Mouse (Mus musculus): ENCODE results near the gene Cybrd1.

Cybrd1 gene

DNA sequence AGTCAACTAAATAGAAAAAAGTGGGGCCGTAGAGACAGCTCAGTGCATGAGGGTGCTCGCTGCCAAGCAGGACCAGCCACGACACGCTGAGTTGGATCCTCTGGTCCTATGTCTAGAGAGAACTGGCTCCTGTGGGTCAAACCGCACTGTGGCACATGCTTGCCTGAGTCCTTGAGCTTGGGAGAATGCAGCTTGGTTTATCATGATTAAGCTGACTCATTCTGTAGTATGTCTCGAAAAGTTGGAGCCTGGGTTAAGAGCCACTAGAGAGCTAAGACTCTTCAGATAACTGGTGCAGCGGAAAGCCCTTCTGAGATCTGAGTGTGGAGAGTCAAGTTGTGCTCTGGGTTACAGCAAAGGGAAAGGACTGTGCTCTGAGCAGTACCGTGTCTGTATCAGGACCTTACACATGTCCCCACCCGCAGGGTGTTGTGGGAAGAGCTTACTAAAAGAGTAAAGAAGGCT lies 16.4 kb downstream of the Cybrd1 start:
- no peaks in the 10 kb centered on the region for H3K9me3 ChIP-seq (ENCODE audit: low read length)
- H3K4me1 ChIP-seq (replicated peaks; ENCODE audit: low read depth, low read length), result peaks cover 6% of the 10 kb centered on the region; the same call in 1 of the 2 replicates
- H3K4me3 ChIP-seq (replicated peaks; ENCODE audit: low read length), result no peak overlapping the region
- 0 out of 2 replicates have a peak, but pooled peaks cover 3% of the 10 kb centered on the region for H3K27me3 ChIP-seq (ENCODE audit: insufficient read depth, low read length)
- no peaks in the 10 kb centered on the region for H3K36me3 ChIP-seq (ENCODE audit: insufficient read depth, low read length)
- TF ChIP-seq CTCF (conservative IDR thresholded peaks at IDR 0.05; ENCODE audit: low read length) (no peak), NANOG (IDR thresholded peaks at IDR 0.05; ENCODE audit: borderline replicate concordance, low read length) (no peak), POU5F1 (IDR thresholded peaks at IDR 0.05; ENCODE audit: borderline replicate concordance, low read length) (no peak)

DNA sequence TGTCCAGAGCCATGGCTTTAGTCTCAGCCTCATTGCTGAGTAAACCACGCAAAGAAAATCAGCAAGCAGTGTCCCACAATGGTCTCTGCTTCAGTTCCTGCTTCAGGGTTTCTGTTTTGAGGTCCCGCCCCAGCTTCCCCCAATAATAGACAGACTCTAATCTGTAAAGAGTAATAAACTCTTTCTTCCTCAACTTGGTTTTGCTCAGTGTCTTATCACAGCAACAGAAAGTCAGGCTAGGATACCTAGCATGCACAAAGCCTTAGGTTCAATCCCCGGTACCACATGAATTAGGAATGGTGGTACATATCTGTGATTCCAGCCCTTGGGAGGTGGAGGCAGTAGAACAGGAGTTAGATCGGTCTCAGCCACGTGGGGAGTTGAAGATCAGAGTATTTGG lies 17.1 kb downstream of the Cybrd1 start:
- Histone ChIP-seq H3K4me3 (replicated peaks; ENCODE audit: low read length) (no peak overlapping the region), H3K36me3 (ENCODE audit: insufficient read depth, low read length) (no peaks in the 10 kb centered on the region), H3K9me3 (ENCODE audit: low read length) (no peaks in the 10 kb centered on the region), H3K4me1 (replicated peaks; ENCODE audit: low read depth, low read length) (peaks cover 12% of the 10 kb centered on the region; the same call in 1 of the 2 replicates), H3K27me3 (ENCODE audit: insufficient read depth, low read length) (0 out of 2 replicates have a peak, but pooled peaks cover 3% of the 10 kb centered on the region)
- TF ChIP-seq POU5F1 (IDR thresholded peaks at IDR 0.05; ENCODE audit: borderline replicate concordance, low read length) (no peak), NANOG (IDR thresholded peaks at IDR 0.05; ENCODE audit: borderline replicate concordance, low read length) (no peak), CTCF (conservative IDR thresholded peaks at IDR 0.05; ENCODE audit: low read length) (no peak)

DNA sequence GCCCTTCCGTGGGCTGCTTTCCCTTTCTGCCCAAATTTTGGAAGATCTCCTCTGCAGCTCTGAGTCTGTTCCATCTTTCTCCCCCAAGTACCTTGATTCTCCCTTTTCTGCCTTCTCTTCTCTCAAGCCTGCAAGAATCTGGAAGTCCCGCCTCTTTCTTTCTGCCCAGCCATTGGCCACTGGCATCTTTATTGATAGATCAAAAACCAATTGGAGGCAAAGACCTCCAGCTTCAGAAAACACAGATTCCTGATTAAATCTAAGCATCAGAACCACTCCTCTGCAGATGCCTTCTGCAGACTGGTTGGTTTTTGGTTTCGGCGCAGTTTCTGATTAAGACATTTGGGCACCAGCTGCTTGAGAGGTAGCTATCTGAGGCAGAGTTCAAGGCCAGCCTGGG lies 22.9 kb downstream of the Cybrd1 start:
- no peaks in the 10 kb centered on the region for H3K9me3 ChIP-seq (ENCODE audit: low read length)

DNA sequence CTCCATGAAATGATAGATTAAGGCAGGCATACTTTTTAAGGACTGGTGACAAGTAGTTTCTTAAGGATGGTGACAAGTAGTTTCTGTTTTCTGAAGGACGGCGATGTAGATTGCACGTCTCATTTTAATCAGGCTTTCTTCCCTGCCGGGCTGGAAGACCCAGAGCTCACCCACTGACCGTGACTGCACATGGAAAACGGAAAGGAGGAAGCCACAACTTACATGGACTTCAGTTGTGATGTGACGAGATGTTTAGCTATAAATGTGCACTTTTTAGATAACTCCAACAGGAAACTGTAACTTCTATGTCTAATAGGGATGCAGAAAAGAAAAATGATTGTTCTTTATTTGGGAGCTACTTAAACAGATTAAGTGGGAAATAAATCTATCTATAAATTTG lies 24.7 kb downstream of the Cybrd1 start:
- Histone ChIP-seq H3K4me1 (replicated peaks; ENCODE audit: low read depth, low read length) (peaks cover 22% of the 10 kb centered on the region), H3K4me3 (replicated peaks; ENCODE audit: low read length) (no peak overlapping the region), H3K9me3 (ENCODE audit: low read length) (no peaks in the 10 kb centered on the region), H3K27me3 (ENCODE audit: insufficient read depth, low read length) (no peaks in the 10 kb centered on the region), H3K36me3 (ENCODE audit: insufficient read depth, low read length) (no peaks in the 10 kb centered on the region)
- TF ChIP-seq NANOG (IDR thresholded peaks at IDR 0.05; ENCODE audit: borderline replicate concordance, low read length), result no peak
- TF ChIP-seq POU5F1 (IDR thresholded peaks at IDR 0.05; ENCODE audit: borderline replicate concordance, low read length), result no peak
- no peak for TF ChIP-seq CTCF (conservative IDR thresholded peaks at IDR 0.05; ENCODE audit: low read length)

More for the DNA sequence above, 22.9 kb downstream of the Cybrd1 start:
- no peaks in the 10 kb centered on the region for H3K36me3 ChIP-seq (ENCODE audit: insufficient read depth, low read length)
- TF ChIP-seq CTCF (conservative IDR thresholded peaks at IDR 0.05; ENCODE audit: low read length) (no peak), NANOG (IDR thresholded peaks at IDR 0.05; ENCODE audit: borderline replicate concordance, low read length) (no peak), POU5F1 (IDR thresholded peaks at IDR 0.05; ENCODE audit: borderline replicate concordance, low read length) (no peak)
- H3K4me1 ChIP-seq (replicated peaks; ENCODE audit: low read depth, low read length), result peaks cover 22% of the 10 kb centered on the region
- 0 out of 2 replicates have a peak, but pooled peaks cover 2% of the 10 kb centered on the region for H3K27me3 ChIP-seq (ENCODE audit: insufficient read depth, low read length)
- H3K4me3 ChIP-seq (replicated peaks; ENCODE audit: low read length), result peak overlapping the region; percentile 59

GRCm38 (mm10) chr2:71145853-71146252 lies 28.1 kb downstream of the Cybrd1 start:
- Histone ChIP-seq H3K4me3 (replicated peaks; ENCODE audit: low read length) (no peak overlapping the region), H3K27me3 (ENCODE audit: insufficient read depth, low read length) (0 out of 2 replicates have a peak, but pooled peaks cover 3% of the 10 kb centered on the region), H3K9me3 (ENCODE audit: low read length) (no peaks in the 10 kb centered on the region), H3K36me3 (ENCODE audit: insufficient read depth, low read length) (no peaks in the 10 kb centered on the region), H3K4me1 (replicated peaks; ENCODE audit: low read depth, low read length) (peaks cover 2% of the 10 kb centered on the region; the same call in 1 of the 2 replicates)
- TF ChIP-seq NANOG (IDR thresholded peaks at IDR 0.05; ENCODE audit: borderline replicate concordance, low read length) (no peak), CTCF (conservative IDR thresholded peaks at IDR 0.05; ENCODE audit: low read length) (no peak), POU5F1 (IDR thresholded peaks at IDR 0.05; ENCODE audit: borderline replicate concordance, low read length) (no peak)

DNA sequence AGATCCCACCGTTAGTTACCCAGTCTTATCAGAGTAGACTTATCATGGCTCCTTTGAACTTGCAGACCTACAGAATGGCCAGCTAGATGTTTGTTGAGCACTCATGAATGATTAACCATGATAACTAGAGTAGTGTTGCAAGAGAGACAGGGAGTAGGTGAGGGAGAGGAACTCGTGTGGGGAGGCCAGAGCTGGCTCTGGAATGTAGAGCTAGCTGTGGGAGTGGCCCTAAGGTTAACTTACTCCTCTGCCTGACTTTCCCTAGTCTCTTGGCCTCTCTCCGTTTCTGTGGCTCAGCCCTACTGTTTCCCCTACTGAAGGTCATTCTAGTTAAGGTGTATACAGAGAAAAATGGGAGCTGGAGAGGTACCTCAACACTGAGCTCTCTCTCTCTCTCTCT lies 28.5 kb downstream of the Cybrd1 start:
- H3K9me3 ChIP-seq (ENCODE audit: low read length), result no peaks in the 10 kb centered on the region
- no peaks in the 10 kb centered on the region for H3K36me3 ChIP-seq (ENCODE audit: insufficient read depth, low read length)
- H3K4me1 ChIP-seq (replicated peaks; ENCODE audit: low read depth, low read length), result no peaks in the 10 kb centered on the region
- H3K4me3 ChIP-seq (replicated peaks; ENCODE audit: low read length), result no peak overlapping the region
- H3K27me3 ChIP-seq (ENCODE audit: insufficient read depth, low read length), result 0 out of 2 replicates have a peak, but pooled peaks cover 3% of the 10 kb centered on the region
- TF ChIP-seq POU5F1 (IDR thresholded peaks at IDR 0.05; ENCODE audit: borderline replicate concordance, low read length), result no peak
- TF ChIP-seq CTCF (conservative IDR thresholded peaks at IDR 0.05; ENCODE audit: low read length), result no peak
- no peak for TF ChIP-seq NANOG (IDR thresholded peaks at IDR 0.05; ENCODE audit: borderline replicate concordance, low read length)

GRCm38 (mm10) chr2:71147816-71148215 lies 30.1 kb downstream of the Cybrd1 start:
- H3K4me3 ChIP-seq (replicated peaks; ENCODE audit: low read length), result no peak overlapping the region
- TF ChIP-seq NANOG (IDR thresholded peaks at IDR 0.05; ENCODE audit: borderline replicate concordance, low read length), result no peak
- no peak for TF ChIP-seq POU5F1 (IDR thresholded peaks at IDR 0.05; ENCODE audit: borderline replicate concordance, low read length)
- no peak for TF ChIP-seq CTCF (conservative IDR thresholded peaks at IDR 0.05; ENCODE audit: low read length)

GRCm38 (mm10) chr2:71152170-71152569 lies 34.4 kb downstream of the Cybrd1 start:
- H3K4me1 ChIP-seq (replicated peaks; ENCODE audit: low read depth, low read length), result no peaks in the 10 kb centered on the region
- H3K9me3 ChIP-seq (ENCODE audit: low read length), result peaks cover 4% of the 10 kb centered on the region
- 0 out of 2 replicates have a peak, but pooled peaks cover 3% of the 10 kb centered on the region for H3K27me3 ChIP-seq (ENCODE audit: insufficient read depth, low read length)
- no peak overlapping the region for H3K4me3 ChIP-seq (replicated peaks; ENCODE audit: low read length)
- TF ChIP-seq CTCF (conservative IDR thresholded peaks at IDR 0.05; ENCODE audit: low read length), result peak; percentile 86
- no peak for TF ChIP-seq POU5F1 (IDR thresholded peaks at IDR 0.05; ENCODE audit: borderline replicate concordance, low read length)
- TF ChIP-seq NANOG (IDR thresholded peaks at IDR 0.05; ENCODE audit: borderline replicate concordance, low read length), result no peak
- no peaks in the 10 kb centered on the region for H3K36me3 ChIP-seq (ENCODE audit: insufficient read depth, low read length)

More at GRCm38 (mm10) chr2:71147816-71148215, 30.1 kb downstream of the Cybrd1 start:
- Histone ChIP-seq H3K36me3 (ENCODE audit: insufficient read depth, low read length) (no peaks in the 10 kb centered on the region), H3K4me1 (replicated peaks; ENCODE audit: low read depth, low read length) (no peaks in the 10 kb centered on the region), H3K9me3 (ENCODE audit: low read length) (peaks cover 4% of the 10 kb centered on the region), H3K27me3 (ENCODE audit: insufficient read depth, low read length) (0 out of 2 replicates have a peak, but pooled peaks cover 3% of the 10 kb centered on the region)

- Histone ChIP-seq H3K36me3 (ENCODE audit: insufficient read depth, low read length) (no peaks in the 10 kb centered on the region), H3K4me3 (replicated peaks; ENCODE audit: low read length) (no peak overlapping the region), H3K9me3 (ENCODE audit: low read length) (peaks cover 8% of the 10 kb centered on the region), H3K27me3 (ENCODE audit: insufficient read depth, low read length) (no peaks in the 10 kb centered on the region), H3K4me1 (replicated peaks; ENCODE audit: low read depth, low read length) (peaks cover 5% of the 10 kb centered on the region; the same call in 1 of the 2 replicates)
- TF ChIP-seq NANOG (IDR thresholded peaks at IDR 0.05; ENCODE audit: borderline replicate concordance, low read length), result no peak
- TF ChIP-seq CTCF (conservative IDR thresholded peaks at IDR 0.05; ENCODE audit: low read length), result peak; percentile 98
Observed at GRCm38 (mm10) chr2:71155486-71155885, 37.8 kb downstream of the Cybrd1 start.
